Comparison of ENCODE assay signal across 8 mouse cellular contexts in the genomic region with DNA sequence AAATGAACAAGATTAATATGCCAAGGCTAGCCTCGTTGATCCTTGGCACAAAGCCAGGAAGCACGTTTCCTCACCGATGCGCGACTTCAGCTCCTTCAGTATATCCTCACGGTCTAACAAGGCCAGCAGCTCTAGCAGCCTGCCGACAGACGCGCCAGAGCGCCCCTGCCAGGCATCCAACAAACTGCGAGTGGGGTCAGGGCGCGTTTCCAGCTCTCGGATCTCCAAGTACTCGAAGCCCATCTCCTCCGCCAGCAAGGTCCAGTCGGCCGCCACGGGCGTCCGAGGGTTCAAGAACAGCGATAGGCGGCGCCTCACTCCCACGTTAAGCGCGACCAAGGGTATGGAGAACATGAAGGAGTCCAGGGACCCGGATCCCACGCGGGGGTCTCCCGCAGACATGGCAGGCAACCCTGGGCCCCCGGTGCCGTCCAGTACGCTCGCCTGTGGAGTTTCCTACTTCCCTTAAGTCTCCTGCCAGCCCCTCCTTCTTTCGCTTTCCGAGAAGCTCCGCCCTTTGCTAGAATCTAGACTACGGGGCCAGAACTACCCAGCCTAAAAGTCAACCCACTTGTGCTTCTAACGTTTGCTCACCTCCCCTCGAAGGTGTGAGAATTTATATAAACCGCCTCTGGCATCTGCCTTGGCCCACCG. TPM values are rescaled to one million over a fixed set of nuclear protein-coding genes. Genes with fewer than 3 reads are reported as not detected.
A peak's percentile ranks its signal among the peaks of the same experiment; 100 is the strongest.
DNase-seq lines count a peak whose midpoint lies in the region; ATAC-seq lines count a peak whose summit lies in the region.

A gene (plus strand): TSS at position 119 of the 654 bp plus-strand sequence.

- peak within 1 kb of the TSS; percentile 94 for H3K27ac ChIP-seq in intestine, embryonic 15.5 days
- peak within 1 kb of the TSS; percentile 89 for H3K27ac ChIP-seq in limb, embryonic 10.5 days
- H3K27ac ChIP-seq in midbrain, embryonic 11.5 days (ENCODE audit: low read depth, low read length): no peak within 1 kb of the TSS

- peak; percentile 32 for ATAC-seq in intestine, embryonic 15.5 days
- ATAC-seq in midbrain, embryonic 11.5 days (ENCODE audit: low FRiP score): no peak

- H3K4me3 ChIP-seq in intestine, embryonic 15.5 days (replicated peaks): peak within 1 kb of the TSS; percentile 81
- peak within 1 kb of the TSS; percentile 78 for H3K4me3 ChIP-seq in limb, embryonic 10.5 days
- H3K4me3 ChIP-seq in midbrain, embryonic 11.5 days (ENCODE audit: low read depth, low read length): peak within 1 kb of the TSS; percentile 66

- H3K9me3 ChIP-seq in intestine, embryonic 15.5 days: no peaks in the 10 kb centered on the region
- no peaks in the 10 kb centered on the region for H3K9me3 ChIP-seq in limb, embryonic 10.5 days (replicated peaks)
- no peaks in the 10 kb centered on the region for H3K9me3 ChIP-seq in midbrain, embryonic 11.5 days (ENCODE audit: control insufficient read depth, low read length)

- no peaks in the 10 kb centered on the region for H3K27me3 ChIP-seq in intestine, embryonic 15.5 days (replicated peaks)
- H3K27me3 ChIP-seq in limb, embryonic 10.5 days (ENCODE audit: low read depth, poor library complexity, severe bottlenecking): peaks cover 13% of the 10 kb centered on the region
- H3K27me3 ChIP-seq in midbrain, embryonic 11.5 days (ENCODE audit: control insufficient read depth, insufficient read depth, low read length): peaks cover 3% of the 10 kb centered on the region; the same call in 1 of the 2 replicates

- H3K4me2 ChIP-seq in intestine, embryonic 15.5 days (replicated peaks): peak within 1 kb of the TSS; percentile 76
- H3K4me2 ChIP-seq in midbrain, embryonic 11.5 days: peak within 1 kb of the TSS; percentile 68

- under 1% methylated on average over 43 of the region's 43 CpGs for WGBS in intestine, embryonic 15.5 days
- 2% methylated on average over 43 of the region's 43 CpGs for WGBS in limb, embryonic 10.5 days
- WGBS in midbrain, embryonic 11.5 days: 3% methylated on average over 43 of the region's 43 CpGs

- peaks cover 21% of the 10 kb centered on the region for H3K4me1 ChIP-seq in intestine, embryonic 15.5 days (replicated peaks)
- H3K4me1 ChIP-seq in limb, embryonic 10.5 days: peaks cover 31% of the 10 kb centered on the region
- peaks cover 11% of the 10 kb centered on the region for H3K4me1 ChIP-seq in midbrain, embryonic 11.5 days (ENCODE audit: control insufficient read depth, insufficient read depth, low read length)

- peaks cover 10% of the 10 kb centered on the region for H3K36me3 ChIP-seq in intestine, embryonic 15.5 days
- H3K36me3 ChIP-seq in limb, embryonic 10.5 days: peaks cover 21% of the 10 kb centered on the region
- 0 out of 2 replicates have a peak, but pooled peaks cover 2% of the 10 kb centered on the region for H3K36me3 ChIP-seq in midbrain, embryonic 11.5 days (ENCODE audit: control insufficient read depth, insufficient read depth, low read length)

- DNase-seq in layer of hippocampus, adult 11-12 months (ENCODE audit: low spot score): peak; percentile 61
- no peak for DNase-seq in layer of hippocampus, adult 9-10 months (ENCODE audit: low spot score)
- DNase-seq in embryo, embryonic 10.5 days (ENCODE audit: low spot score): peak; percentile 68
- peak; percentile 46 to 74 for DNase-seq in gastrocnemius, postnatal 4 days (ENCODE audit: low spot score in 2 of 2)
- DNase-seq in limb, embryonic 10.5 days (ENCODE audit: low spot score): peak; percentile 69
- peak; percentile 93 for DNase-seq in midbrain, embryonic 11.5 days (ENCODE audit: low spot score, missing footprints)
- peak; percentile 69 for DNase-seq in spleen, adult 12 weeks (ENCODE audit: low spot score)

- H3K9ac ChIP-seq in intestine, embryonic 15.5 days: peak within 1 kb of the TSS; percentile 78
- H3K9ac ChIP-seq in midbrain, embryonic 11.5 days (ENCODE audit: low read length): peak within 1 kb of the TSS; percentile 57

RNA-seq across cellular contexts. Expression of the gene that starts here (rescaled TPM):
- 10 to 100 TPM; 52.9 to 58.1 TPM for total RNA-seq in gastrocnemius, postnatal 4 days (2021)
- polyA plus RNA-seq in intestine, embryonic 15.5 days (2015; fragmentation: Nextera tagmentation; extraction: Ambion mirVana): 95.2 and 108 TPM in 2 replicates
- 71.6 and 78.2 TPM in 2 replicates for polyA plus RNA-seq in limb, embryonic 10.5 days (2016; fragmentation: Nextera tagmentation; extraction: Ambion mirVana)
- polyA plus RNA-seq in midbrain, embryonic 11.5 days (2014; fragmentation: Nextera tagmentation; extraction: Ambion mirVana): 52.7 and 61.2 TPM in 2 replicates
